Mouse (Mus musculus) kidney, adult 10 weeks (tissue): ENCODE measurements around the gene Usp54. TPM values are rescaled to one million over a fixed set of nuclear protein-coding genes. Genes with fewer than 3 reads are reported as not detected.

Experiments
- polyA plus RNA-seq: library from polyadenylated mRNA; stranded (reverse); fragments of 350-450 nt; fragmentation: Illumina TruSeq; extraction: RNeasy Lipid Tissue Mini Kit (QIAGEN cat#74804); gene quantifications from one replicate; pipeline ENCODE4 v1.2.3, GENCODE M21; 2014; ENCODE audit warnings: low read depth, low replicate concordance

Gene Usp54
- 8.3 TPM for polyA plus RNA-seq

GRCm38 (mm10) chr14:20640644-20641437, at the start of gene Usp54:
TSS of gene Usp54 (minus strand) at chr14:20641063.

GRCm38 (mm10) chr14:20674064-20674833, 33.4 kb upstream of the Usp54 start, which contains the start of gene Sec24c:
TSS of gene Sec24c (plus strand) at chr14:20674308.

GRCm38 (mm10) chr14:20668154-20668810, 27.4 kb upstream of the Usp54 start, which contains the start of gene Synpo2l:
TSS of gene Synpo2l (minus strand) at chr14:20668354.

GRCm38 (mm10) chr14:20656361-20656760, 15.5 kb upstream of the Usp54 start, which contains the start of gene Myoz1:
TSS of gene Myoz1 (minus strand) at chr14:20656540.

GRCm38 (mm10) chr14:20546415-20546814, 94.4 kb downstream of the Usp54 start, which contains the start of gene Ppp3cb:
TSS of gene Ppp3cb (minus strand) at chr14:20546573.

Other genes with a start within 250 kb of the Usp54 start
- 9.8 TPM for gene Mrps16, start 247.4 kb downstream of the Usp54 start, polyA plus RNA-seq
- 3.4 TPM for gene Cfap70, start 188.8 kb downstream of the Usp54 start, polyA plus RNA-seq
- gene Anxa7, start 160.9 kb downstream of the Usp54 start, polyA plus RNA-seq: 124 TPM
- 0.49 TPM for gene Mss51, start 144.2 kb downstream of the Usp54 start, polyA plus RNA-seq
- gene Ppp3cb, start 94.5 kb downstream of the Usp54 start, polyA plus RNA-seq: 141 TPM
- not detected for gene Myoz1, start 15.5 kb upstream of the Usp54 start, polyA plus RNA-seq
- 0.32 TPM for gene Synpo2l, start 27.3 kb upstream of the Usp54 start, polyA plus RNA-seq
- gene Sec24c, start 33.2 kb upstream of the Usp54 start, polyA plus RNA-seq: 49.6 TPM
- 17.6 TPM for gene Fut11, start 53.9 kb upstream of the Usp54 start, polyA plus RNA-seq
- gene Chchd1, start 61.9 kb upstream of the Usp54 start, polyA plus RNA-seq: 164 TPM
- 3.2 TPM for gene Zswim8, start 66.5 kb upstream of the Usp54 start, polyA plus RNA-seq
- gene Ndst2, start 93.5 kb upstream of the Usp54 start, polyA plus RNA-seq: 1.3 TPM
- 14.7 TPM for gene Camk2g, start 153.0 kb upstream of the Usp54 start, polyA plus RNA-seq
- 567 TPM for gene Plau, start 195.6 kb upstream of the Usp54 start, polyA plus RNA-seq